In genomic region chr15:103037579-103037978, GRCm38 (mm10) we compare ENCODE assay signal across 24 mouse cellular contexts. TPM values are rescaled to one million over a fixed set of nuclear protein-coding genes. Genes with fewer than 3 reads are reported as not detected.
DNase-seq lines count a peak whose midpoint lies in the region; ATAC-seq and TF ChIP-seq lines count a peak whose summit lies in the region.
"Had no signal": no experiment of that assay in that cellular context is flagged by ENCODE, and none has a peak within 500 bp of the region (broad histone marks: within the 10 kb centered on the region; RNA-seq: fewer than 3 reads in every experiment).

No protein-coding gene starts in this region.

- H3K36me3 ChIP-seq in stomach, embryonic 14.5 days (ENCODE audit: control insufficient read depth, insufficient read depth, low read length): no peaks in the 10 kb centered on the region
- no peaks in the 10 kb centered on the region for H3K36me3 ChIP-seq in stomach, postnatal 0 days (ENCODE audit: control insufficient read depth, insufficient read depth, low read length)
- no peaks in the 10 kb centered on the region for H3K36me3 ChIP-seq in hindbrain, embryonic 13.5 days
- no peaks in the 10 kb centered on the region for H3K36me3 ChIP-seq in neural tube, embryonic 13.5 days
- no peaks in the 10 kb centered on the region for H3K36me3 ChIP-seq in lung, postnatal 0 days (ENCODE audit: insufficient read depth, low read length)
- H3K36me3 ChIP-seq: embryonic facial prominence, embryonic 10.5 days; forebrain, embryonic 15.5 days; limb, embryonic 12.5 days; midbrain, embryonic 13.5 days had no signal

- H3K9ac ChIP-seq in stomach, embryonic 14.5 days (replicated peaks; ENCODE audit: low read depth, low read length): no peak overlapping the region
- no peak overlapping the region for H3K9ac ChIP-seq in stomach, postnatal 0 days (ENCODE audit: low read length)
- peak overlapping the region; percentile 86 for H3K9ac ChIP-seq in hindbrain, embryonic 13.5 days
- H3K9ac ChIP-seq in neural tube, embryonic 13.5 days: peak overlapping the region; percentile 77
- no peak overlapping the region for H3K9ac ChIP-seq in lung, postnatal 0 days (replicated peaks; ENCODE audit: low read depth)
- H3K9ac ChIP-seq: forebrain, embryonic 15.5 days; limb, embryonic 12.5 days; liver, postnatal 0 days; midbrain, embryonic 13.5 days had no signal

- DNase-seq in stomach, postnatal 0 days (ENCODE audit: low spot score): no peak
- no peak for DNase-seq in lung, postnatal 14 days
- no peak for DNase-seq in thymus, postnatal 36 days
- no peak for DNase-seq in lung, postnatal 0 days (ENCODE audit: low spot score)
- DNase-seq: adrenal gland, postnatal 25 days; cerebellum, adult 11 months; cerebellum, adult 9-11 months; gastrocnemius, postnatal 14 days; heart, adult 11 months; kidney, adult 18-20 months; liver, postnatal 0 days; thymus, postnatal 4 days had no signal

- H3K9me3 ChIP-seq in stomach, embryonic 14.5 days (ENCODE audit: control insufficient read depth, low read depth, low read length): no peaks in the 10 kb centered on the region
- no peaks in the 10 kb centered on the region for H3K9me3 ChIP-seq in stomach, postnatal 0 days (ENCODE audit: control insufficient read depth, low read length)
- no peaks in the 10 kb centered on the region for H3K9me3 ChIP-seq in hindbrain, embryonic 13.5 days
- H3K9me3 ChIP-seq in neural tube, embryonic 13.5 days: no peaks in the 10 kb centered on the region
- no peaks in the 10 kb centered on the region for H3K9me3 ChIP-seq in lung, postnatal 0 days (ENCODE audit: low read length)
- H3K9me3 ChIP-seq: embryonic facial prominence, embryonic 10.5 days; forebrain, embryonic 15.5 days; limb, embryonic 12.5 days; midbrain, embryonic 13.5 days had no signal

- no peak for TF ChIP-seq EP300 in stomach, postnatal 0 days (optimal IDR thresholded peaks at IDR 0.05)
- no peak for TF ChIP-seq EP300 in lung, postnatal 0 days (IDR thresholded peaks at IDR 0.05)

- H3K27ac ChIP-seq in stomach, embryonic 14.5 days (ENCODE audit: low read length): peak overlapping the region; percentile 81; the same call in 1 of the 2 replicates
- no peak overlapping the region; the same call in 1 of the 2 replicates for H3K27ac ChIP-seq in stomach, postnatal 0 days (replicated peaks)
- peak overlapping the region; percentile 97 for H3K27ac ChIP-seq in hindbrain, embryonic 13.5 days
- peak overlapping the region; percentile 97 for H3K27ac ChIP-seq in neural tube, embryonic 13.5 days (replicated peaks)
- no peak overlapping the region for H3K27ac ChIP-seq in lung, postnatal 0 days (ENCODE audit: low read length)
- H3K27ac ChIP-seq: embryonic facial prominence, embryonic 10.5 days; forebrain, embryonic 15.5 days; kidney, postnatal 0 days; limb, embryonic 12.5 days; midbrain, embryonic 13.5 days had no signal

- peaks cover 57% of the 10 kb centered on the region for H3K4me1 ChIP-seq in stomach, embryonic 14.5 days (ENCODE audit: control insufficient read depth, insufficient read depth, low read length)
- H3K4me1 ChIP-seq in stomach, postnatal 0 days (replicated peaks; ENCODE audit: control insufficient read depth, insufficient read depth): no peaks in the 10 kb centered on the region
- peaks cover 44% of the 10 kb centered on the region for H3K4me1 ChIP-seq in hindbrain, embryonic 13.5 days (replicated peaks)
- H3K4me1 ChIP-seq in neural tube, embryonic 13.5 days (replicated peaks): peaks cover 99% of the 10 kb centered on the region
- H3K4me1 ChIP-seq in lung, postnatal 0 days (ENCODE audit: insufficient read depth, low read depth, low read length): no peaks in the 10 kb centered on the region

- no peak for ATAC-seq in stomach, embryonic 14.5 days (ENCODE audit: insufficient number of reproducible peaks, insufficient read depth, low FRiP score, low read depth)
- no peak for ATAC-seq in stomach, postnatal 0 days (ENCODE audit: low FRiP score, low TSS enrichment)
- ATAC-seq in hindbrain, embryonic 13.5 days (ENCODE audit: low FRiP score): no peak
- no peak for ATAC-seq in neural tube, embryonic 13.5 days (ENCODE audit: low read depth)
- no peak for ATAC-seq in lung, postnatal 0 days
- ATAC-seq: forebrain, embryonic 15.5 days; liver, postnatal 0 days; midbrain, embryonic 13.5 days had no signal

- 23% methylated on average over 1 of the region's 1 CpGs for WGBS in stomach, embryonic 14.5 days
- WGBS in stomach, postnatal 0 days: 35% methylated on average over 1 of the region's 1 CpGs
- WGBS in hindbrain, embryonic 13.5 days: 20% methylated on average over 1 of the region's 1 CpGs
- 17% methylated on average over 1 of the region's 1 CpGs for WGBS in neural tube, embryonic 13.5 days
- WGBS in lung, postnatal 0 days: 30% methylated on average over 1 of the region's 1 CpGs

- peak overlapping the region; percentile 69; the same call in 1 of the 2 replicates for H3K4me3 ChIP-seq in stomach, embryonic 14.5 days (ENCODE audit: low read depth, low read length)
- no peak overlapping the region for H3K4me3 ChIP-seq in stomach, postnatal 0 days (ENCODE audit: low read depth, low read length)
- H3K4me3 ChIP-seq in hindbrain, embryonic 13.5 days: peak overlapping the region; percentile 52
- peak overlapping the region; percentile 46 for H3K4me3 ChIP-seq in neural tube, embryonic 13.5 days
- H3K4me3 ChIP-seq in lung, postnatal 0 days (ENCODE audit: low read depth, low read length): no peak overlapping the region
- H3K4me3 ChIP-seq: embryonic facial prominence, embryonic 10.5 days; forebrain, embryonic 15.5 days; limb, embryonic 12.5 days; megakaryocyte, embryonic 14.5 days; midbrain, embryonic 13.5 days had no signal

- H3K27me3 ChIP-seq in stomach, embryonic 14.5 days (ENCODE audit: control insufficient read depth, insufficient read depth, low read length): no peaks in the 10 kb centered on the region
- H3K27me3 ChIP-seq in stomach, postnatal 0 days (ENCODE audit: control insufficient read depth, insufficient read depth, low read length): no peaks in the 10 kb centered on the region
- peaks cover 98% of the 10 kb centered on the region for H3K27me3 ChIP-seq in hindbrain, embryonic 13.5 days
- H3K27me3 ChIP-seq in neural tube, embryonic 13.5 days: no peaks in the 10 kb centered on the region
- H3K27me3 ChIP-seq in lung, postnatal 0 days (replicated peaks; ENCODE audit: insufficient read depth, low read length): peaks cover 59% of the 10 kb centered on the region

- no peak for TF ChIP-seq CTCF in stomach, postnatal 0 days (IDR thresholded peaks at IDR 0.05; ENCODE audit: low read depth)
- TF ChIP-seq CTCF in lung, postnatal 0 days (IDR thresholded peaks at IDR 0.05): no peak

- H3K4me2 ChIP-seq in stomach, embryonic 14.5 days (replicated peaks; ENCODE audit: low read depth, low read length): peak overlapping the region; percentile 76
- no peak overlapping the region for H3K4me2 ChIP-seq in stomach, postnatal 0 days (replicated peaks; ENCODE audit: low read depth)
- peak overlapping the region; percentile 67 for H3K4me2 ChIP-seq in hindbrain, embryonic 13.5 days
- H3K4me2 ChIP-seq in neural tube, embryonic 13.5 days: peak overlapping the region; percentile 67
- H3K4me2 ChIP-seq in lung, postnatal 0 days (replicated peaks; ENCODE audit: low read depth, low read length): no peak overlapping the region
- H3K4me2 ChIP-seq: forebrain, embryonic 15.5 days; heart, embryonic 11.5 days; limb, embryonic 12.5 days; midbrain, embryonic 13.5 days had no signal

RNA-seq across cellular contexts. Expression of gene Hoxc4, which starts 18.8 kb away (rescaled TPM):
- polyA plus RNA-seq in stomach, embryonic 14.5 days (2014; fragmentation: Nextera tagmentation; extraction: Ambion mirVana): 23.4 and 26.5 TPM in 2 replicates
- 9.6 and 10.4 TPM in 2 replicates for polyA plus RNA-seq in stomach, postnatal 0 days (2015; fragmentation: Nextera tagmentation; extraction: Ambion mirVana)
- polyA plus RNA-seq in hindbrain, embryonic 13.5 days (2015; fragmentation: Nextera tagmentation; extraction: Ambion mirVana): 76.2 and 86.9 TPM in 2 replicates
- 40.2 and 49.9 TPM in 2 replicates for polyA plus RNA-seq in neural tube, embryonic 13.5 days (2015; fragmentation: Nextera tagmentation; extraction: Ambion mirVana)
- polyA plus RNA-seq in lung, postnatal 0 days (2015; fragmentation: Nextera tagmentation; extraction: Ambion mirVana): 0.21 and 0.23 TPM in 2 replicates
- polyA plus RNA-seq: cortical plate, adult 2 months; forebrain, embryonic 15.5 days; heart, postnatal 0 days had no signal

RNA-seq across cellular contexts. Expression of gene Hoxc6, which starts 39.5 kb away (rescaled TPM):
- polyA plus RNA-seq in stomach, embryonic 14.5 days (2014; fragmentation: Nextera tagmentation; extraction: Ambion mirVana): 4.8 and 5.5 TPM in 2 replicates
- polyA plus RNA-seq in stomach, postnatal 0 days (2015; fragmentation: Nextera tagmentation; extraction: Ambion mirVana): 3.3 and 4.9 TPM in 2 replicates
- polyA plus RNA-seq in hindbrain, embryonic 13.5 days (2015; fragmentation: Nextera tagmentation; extraction: Ambion mirVana): 5.3 and 9.1 TPM in 2 replicates
- 46.8 and 51.1 TPM in 2 replicates for polyA plus RNA-seq in neural tube, embryonic 13.5 days (2015; fragmentation: Nextera tagmentation; extraction: Ambion mirVana)
- not detected in 2 replicates for polyA plus RNA-seq in lung, postnatal 0 days (2015; fragmentation: Nextera tagmentation; extraction: Ambion mirVana)
- polyA plus RNA-seq: cortical plate, adult 2 months; embryonic facial prominence, embryonic 10.5 days; forebrain, embryonic 15.5 days; heart, postnatal 0 days; liver, postnatal 0 days; midbrain, embryonic 13.5 days had no signal

RNA-seq across cellular contexts. Expression of gene Hoxc8, which starts 47.2 kb away (rescaled TPM):
- 1.0 and 1.1 TPM in 2 replicates for polyA plus RNA-seq in stomach, embryonic 14.5 days (2014; fragmentation: Nextera tagmentation; extraction: Ambion mirVana)
- 7.1 and 7.3 TPM in 2 replicates for polyA plus RNA-seq in stomach, postnatal 0 days (2015; fragmentation: Nextera tagmentation; extraction: Ambion mirVana)
- polyA plus RNA-seq in hindbrain, embryonic 13.5 days (2015; fragmentation: Nextera tagmentation; extraction: Ambion mirVana): 0.50 and 1.5 TPM in 2 replicates
- 75.8 and 85.5 TPM in 2 replicates for polyA plus RNA-seq in neural tube, embryonic 13.5 days (2015; fragmentation: Nextera tagmentation; extraction: Ambion mirVana)
- polyA plus RNA-seq in lung, postnatal 0 days (2015; fragmentation: Nextera tagmentation; extraction: Ambion mirVana): not detected in 2 replicates
- polyA plus RNA-seq: cortical plate, adult 2 months; embryonic facial prominence, embryonic 10.5 days; forebrain, embryonic 15.5 days; heart, postnatal 0 days; liver, postnatal 0 days; midbrain, embryonic 13.5 days had no signal

Comparison
In these comparisons a context has a peak if more than half of its experiments do, and no peak if none do; other contexts are left out.
1. H3K27ac ChIP-seq: peak in stomach, embryonic 14.5 days (single experiment), hindbrain, embryonic 13.5 days (single experiment) and neural tube, embryonic 13.5 days (single experiment); none in stomach, postnatal 0 days (single experiment) and lung, postnatal 0 days (single experiment).
2. H3K4me2 ChIP-seq: peak in stomach, embryonic 14.5 days (single experiment), hindbrain, embryonic 13.5 days (single experiment) and neural tube, embryonic 13.5 days (single experiment); none in stomach, postnatal 0 days (single experiment) and lung, postnatal 0 days (single experiment).
3. H3K4me3 ChIP-seq: peak in stomach, embryonic 14.5 days (single experiment), hindbrain, embryonic 13.5 days (single experiment) and neural tube, embryonic 13.5 days (single experiment); none in stomach, postnatal 0 days (single experiment) and lung, postnatal 0 days (single experiment).
4. H3K9ac ChIP-seq: peak in hindbrain, embryonic 13.5 days (single experiment) and neural tube, embryonic 13.5 days (single experiment); none in stomach, embryonic 14.5 days (single experiment), stomach, postnatal 0 days (single experiment) and lung, postnatal 0 days (single experiment).